Mouse (Mus musculus) forebrain, postnatal 0 days (tissue): ENCODE data around the gene Blnk. TPM values are rescaled to one million over a fixed set of nuclear protein-coding genes. Genes with fewer than 3 reads are reported as not detected.

Experiments
- ATAC-seq: fragments of 200-750 bp; cut with Nextera tagmentation; 2 replicates; pipeline ENCODE4 v1.8.0; 2017; ENCODE audit warnings: mild to moderate bottlenecking, moderate library complexity
- DNase-seq: peaks from one replicate; pipeline ENCODE4 v3.0.0-alpha.2; 2015
- H3K27ac ChIP-seq: fragments of 300-500 bp; sonication (generic); 2 replicates; pipeline ENCODE4 v1.5.1; 2014; ENCODE audit warnings: low read depth, mild to moderate bottlenecking, antibody characterized with exemption, low read length, moderate library complexity, mixed read lengths
- H3K27me3 ChIP-seq: fragments of 300-500 bp; sonication (generic); 2 replicates; pipeline ENCODE4 v1.6.1; 2014; ENCODE audit warnings: mild to moderate bottlenecking, low read length, mixed read lengths; ENCODE audit not compliant: insufficient read depth
- H3K36me3 ChIP-seq: fragments of 300-500 bp; sonication (generic); 2 replicates; pipeline ENCODE4 v1.6.1; 2014; ENCODE audit warnings: mild to moderate bottlenecking, moderate library complexity; ENCODE audit not compliant: insufficient read depth
- H3K4me1 ChIP-seq: fragments of 300-500 bp; sonication (generic); 2 replicates; pipeline ENCODE4 v1.6.1; 2014; ENCODE audit warnings: antibody characterized with exemption; ENCODE audit not compliant: insufficient read depth
- H3K4me2 ChIP-seq: fragments of 300-500 bp; sonication (generic); 2 replicates; pipeline ENCODE4 v1.6.1; 2014; ENCODE audit warnings: low read depth, mild to moderate bottlenecking, moderate library complexity
- H3K4me3 ChIP-seq: fragments of 300-500 bp; sonication (generic); 2 replicates; pipeline ENCODE4 v1.5.1; 2014; ENCODE audit warnings: low read depth, low read length, mixed read lengths
- H3K9ac ChIP-seq: fragments of 300-500 bp; sonication (generic); 2 replicates; pipeline ENCODE4 v1.6.1; 2014; ENCODE audit warnings: mild to moderate bottlenecking
- H3K9me3 ChIP-seq: fragments of 300-500 bp; sonication (generic); 2 replicates; pipeline ENCODE4 v1.6.1; 2016; ENCODE audit warnings: low read length
- CTCF ChIP-seq: sonication (generic); IDR thresholded peaks from 2 replicates; pipeline ENCODE4 v1.5.1; 2016; ENCODE audit warnings: antibody characterized with exemption, control low read depth, low read depth
- WGBS: fragments of 180-500 bp; shearing (Covaris S2); extraction: QIAGEN DNeasy Blood & Tissue Kit; methylation state at CpG from one replicate; pipeline ENCODE4 v1.1.7; 2014; 5-methylcytosine and 5-hydroxymethylcytosine counted together
- polyA plus RNA-seq: library from polyadenylated mRNA; unstranded; fragments of >200 nt; fragmentation: Nextera tagmentation; extraction: Ambion mirVana; gene quantifications from 2 replicates; pipeline ENCODE4 v1.2.1, GENCODE M21; 2015
- total RNA-seq: library from RNA; depleted of rRNA; stranded (reverse); fragments of >200 nt; gene quantifications from 2 replicates; pipeline ENCODE4 v1.2.3, GENCODE M21; 2014

Gene Blnk
- total and polyA plus RNA-seq, 2 experiments from 2014 or later: 1.1 to 1.8 TPM

DNA sequence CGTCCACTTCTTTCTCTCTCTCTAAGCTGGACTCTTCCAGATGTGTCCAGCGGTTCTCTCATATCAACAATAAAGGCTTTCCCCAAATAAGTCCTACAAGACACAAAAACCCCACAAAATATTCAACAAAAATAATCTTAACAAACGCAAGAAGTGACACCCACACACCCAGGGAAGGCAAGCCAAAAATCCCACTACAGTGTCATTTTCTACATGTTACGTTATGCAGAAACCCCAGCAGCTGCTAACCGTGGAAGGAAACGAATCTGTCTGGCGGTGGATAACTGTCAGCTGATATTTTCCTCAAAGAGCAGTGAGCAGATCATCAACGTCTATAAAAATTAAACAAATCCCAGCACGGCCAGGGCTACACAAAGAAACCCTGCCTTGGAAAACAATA is 19.7 kb upstream of the Blnk start:
- H3K4me3 ChIP-seq: no peak overlapping the region
- DNase-seq (no peak), ATAC-seq (no peak)
- H3K4me2 ChIP-seq: no peak overlapping the region
- no peaks in the 10 kb centered on the region for H3K36me3 ChIP-seq
- no peaks in the 10 kb centered on the region for H3K27me3 ChIP-seq
- no peak overlapping the region for H3K9ac ChIP-seq
- no peaks in the 10 kb centered on the region for H3K4me1 ChIP-seq
- no peak overlapping the region for H3K27ac ChIP-seq
- WGBS: 21% methylated on average over 9 of the region's 9 CpGs
- H3K9me3 ChIP-seq: no peaks in the 10 kb centered on the region
- TF ChIP-seq CTCF: no peak

DNA sequence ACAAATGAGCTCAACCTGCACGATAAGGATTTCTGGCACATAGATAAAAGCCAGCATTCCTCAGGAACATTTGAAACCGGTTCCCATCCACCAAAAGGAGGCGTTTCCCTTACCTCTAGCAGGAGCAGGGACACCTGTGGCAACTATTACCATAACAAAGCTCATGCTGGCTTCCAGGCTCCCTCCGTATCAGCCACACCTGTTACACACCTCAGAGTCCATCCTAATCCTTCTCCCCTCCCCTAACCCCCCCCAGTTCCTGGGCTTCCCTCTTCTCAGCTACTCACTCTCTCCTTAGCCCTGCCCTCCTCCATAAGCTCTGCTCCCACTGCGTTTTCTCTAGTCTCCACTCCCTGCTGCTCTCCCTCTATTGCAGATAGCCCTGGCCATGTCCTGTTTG is 19.3 kb upstream of the Blnk start:
- no peak for TF ChIP-seq CTCF
- no peak overlapping the region for H3K4me2 ChIP-seq
- H3K27ac ChIP-seq: no peak overlapping the region
- H3K4me1 ChIP-seq: no peaks in the 10 kb centered on the region
- no peak overlapping the region for H3K9ac ChIP-seq
- WGBS: 5% methylated on average over 5 of the region's 5 CpGs
- no peaks in the 10 kb centered on the region for H3K36me3 ChIP-seq
- ATAC-seq (no peak), DNase-seq (no peak)
- no peaks in the 10 kb centered on the region for H3K9me3 ChIP-seq
- no peaks in the 10 kb centered on the region for H3K27me3 ChIP-seq
- no peak overlapping the region for H3K4me3 ChIP-seq

- H3K36me3 ChIP-seq: no peaks in the 10 kb centered on the region
- no peaks in the 10 kb centered on the region for H3K9me3 ChIP-seq
- H3K27ac ChIP-seq: no peak overlapping the region
- H3K4me1 ChIP-seq: no peaks in the 10 kb centered on the region
- no peak overlapping the region for H3K9ac ChIP-seq
- DNase-seq: no peak
- TF ChIP-seq CTCF: no peak
- no peak overlapping the region for H3K4me2 ChIP-seq
- 28% methylated on average over 5 of the region's 5 CpGs for WGBS
- H3K27me3 ChIP-seq: no peaks in the 10 kb centered on the region
- H3K4me3 ChIP-seq: no peak overlapping the region
- ATAC-seq: no peak
These were observed 17.3 kb upstream of the Blnk start for GRCm38 (mm10) chr19:41011676-41012075.

DNA sequence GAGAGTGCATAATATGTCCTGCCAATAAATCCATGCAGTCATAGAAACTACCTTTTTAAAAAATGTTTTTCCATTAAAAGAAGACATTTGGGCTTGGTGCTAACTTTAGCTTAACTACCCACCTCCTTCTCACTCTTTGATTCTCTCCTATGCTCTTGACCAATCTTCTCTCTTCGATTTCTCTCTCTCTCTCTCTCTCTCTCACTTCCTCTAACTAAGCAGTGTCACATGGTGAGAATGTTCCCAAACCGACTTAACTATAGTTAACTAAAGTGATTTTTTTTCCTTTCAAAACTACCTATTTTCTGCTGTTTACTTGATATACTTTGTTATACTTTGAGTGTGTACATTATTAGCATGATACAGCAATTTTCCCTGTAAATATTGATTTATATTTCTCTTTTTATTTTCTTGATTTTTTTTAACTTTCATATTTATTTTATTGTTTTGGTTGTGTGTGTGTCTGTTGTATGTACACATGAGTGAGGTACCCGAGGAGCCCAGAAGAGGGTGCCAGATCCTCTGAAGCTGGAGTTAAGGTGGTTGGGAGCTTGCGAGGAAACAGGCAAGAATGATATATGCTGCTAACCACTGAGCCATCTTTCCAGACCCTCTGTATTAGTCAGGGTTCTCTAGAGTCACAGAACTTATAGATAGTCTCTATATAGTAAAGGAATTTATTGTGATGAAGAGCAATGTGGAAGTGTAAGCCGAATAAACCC is 14.5 kb upstream of the Blnk start:
- DNase-seq: no peak
- H3K4me1 ChIP-seq: no peaks in the 10 kb centered on the region
- ATAC-seq: no peak

DNA sequence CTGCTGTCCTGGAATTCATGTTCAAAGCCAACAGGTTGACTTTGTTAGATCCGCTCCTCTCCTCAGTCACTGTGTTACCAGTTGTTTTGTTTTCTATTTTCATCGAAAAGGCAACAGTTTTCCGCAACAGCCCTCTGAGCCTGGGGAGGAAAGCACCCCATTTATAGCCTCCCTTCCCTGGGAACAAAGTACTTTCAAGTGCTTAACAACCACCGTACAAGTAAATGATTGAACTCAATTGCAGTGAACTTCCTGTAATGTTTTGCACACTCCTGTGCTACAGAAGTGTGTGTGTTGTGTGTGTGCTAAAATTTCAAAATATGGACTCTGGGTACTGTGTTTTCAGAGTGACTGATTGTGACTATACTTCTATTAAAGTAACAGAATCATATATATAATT is 13.4 kb upstream of the Blnk start:
- WGBS: 78% methylated on average over 4 of the region's 4 CpGs
- no peaks in the 10 kb centered on the region for H3K36me3 ChIP-seq
- DNase-seq (no peak), ATAC-seq (no peak)
- no peak overlapping the region for H3K4me2 ChIP-seq
- H3K4me3 ChIP-seq: no peak overlapping the region
- H3K9ac ChIP-seq: no peak overlapping the region
- TF ChIP-seq CTCF: no peak
- no peaks in the 10 kb centered on the region for H3K9me3 ChIP-seq
- no peak overlapping the region for H3K27ac ChIP-seq
- no peaks in the 10 kb centered on the region for H3K27me3 ChIP-seq
- no peaks in the 10 kb centered on the region for H3K4me1 ChIP-seq

More for the DNA sequence above, 14.5 kb upstream of the Blnk start:
- Histone ChIP-seq H3K4me2 (no peak overlapping the region), H3K27ac (no peak overlapping the region), H3K36me3 (no peaks in the 10 kb centered on the region), H3K27me3 (no peaks in the 10 kb centered on the region), H3K9ac (no peak overlapping the region), H3K9me3 (no peaks in the 10 kb centered on the region), H3K4me3 (no peak overlapping the region)
- WGBS: 95% methylated on average over 5 of the region's 5 CpGs
- TF ChIP-seq CTCF: no peak

DNA sequence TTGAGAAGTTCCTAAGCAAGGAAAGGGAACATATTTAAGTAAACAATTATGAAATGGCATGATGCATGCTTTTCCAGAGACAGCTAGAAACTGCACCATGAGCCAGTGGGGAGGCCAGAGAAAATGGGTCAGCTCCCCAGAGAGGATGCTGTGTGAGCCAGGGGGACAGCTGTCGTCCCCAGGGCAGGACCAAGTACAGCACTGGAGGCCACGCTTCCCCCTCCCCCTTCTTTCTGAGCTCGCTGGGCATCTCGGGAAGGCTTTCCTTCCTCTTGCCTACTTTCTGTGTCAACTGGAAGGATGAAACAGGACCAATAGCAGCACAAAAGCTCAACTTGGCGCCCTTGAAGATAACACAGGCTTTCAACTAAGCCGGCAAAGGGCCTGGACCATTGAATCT is 13.0 kb upstream of the Blnk start:
- Histone ChIP-seq H3K9me3 (no peaks in the 10 kb centered on the region), H3K27ac (no peak overlapping the region), H3K27me3 (no peaks in the 10 kb centered on the region), H3K4me3 (no peak overlapping the region), H3K4me2 (no peak overlapping the region), H3K36me3 (no peaks in the 10 kb centered on the region), H3K9ac (no peak overlapping the region), H3K4me1 (no peaks in the 10 kb centered on the region)
- 39% methylated on average over 6 of the region's 6 CpGs for WGBS
- ATAC-seq: no peak
- TF ChIP-seq CTCF: no peak
- no peak for DNase-seq

GRCm38 (mm10) chr19:41006621-41007020 is 12.3 kb upstream of the Blnk start:
- H3K9ac ChIP-seq: no peak overlapping the region
- DNase-seq (no peak), ATAC-seq (no peak)
- H3K9me3 ChIP-seq: no peaks in the 10 kb centered on the region
- no peak overlapping the region for H3K4me2 ChIP-seq
- H3K36me3 ChIP-seq: no peaks in the 10 kb centered on the region
- 12% methylated on average over 4 of the region's 4 CpGs for WGBS
- H3K27me3 ChIP-seq: no peaks in the 10 kb centered on the region
- no peaks in the 10 kb centered on the region for H3K4me1 ChIP-seq
- no peak overlapping the region for H3K4me3 ChIP-seq
- no peak overlapping the region for H3K27ac ChIP-seq
- TF ChIP-seq CTCF: no peak
